Mouse (Mus musculus): ENCODE measurements around the gene Gm21764. TPM values are rescaled to one million over a fixed set of nuclear protein-coding genes. Genes with fewer than 3 reads are reported as not detected.

The Gm21764 gene
- not detected in 4 replicates for total RNA-seq (2023; ENCODE audit: inconsistent age)

DNA sequence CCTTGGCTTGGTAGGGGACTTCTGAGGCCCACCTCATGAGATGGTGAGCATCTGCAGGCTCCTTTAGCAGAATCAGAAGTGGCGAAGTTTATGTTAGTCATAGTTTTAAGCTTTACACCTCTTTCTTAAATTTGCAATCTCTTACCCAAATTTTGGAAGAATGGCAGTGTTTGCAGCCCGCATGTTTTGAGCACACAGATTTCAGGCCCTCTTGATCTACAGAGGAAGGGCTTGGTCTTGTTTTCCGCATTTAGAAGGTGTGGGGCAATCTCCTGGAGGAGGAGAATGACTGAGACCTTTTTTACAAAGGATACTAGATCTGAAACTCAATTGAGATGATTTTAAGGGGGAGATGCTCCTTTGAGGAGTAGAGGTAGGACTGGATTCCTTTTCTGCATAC, at the start of gene Gm21764:
TSS of gene Gm21764 (minus strand) at position 101 of the 400 bp plus-strand sequence.

DNA sequence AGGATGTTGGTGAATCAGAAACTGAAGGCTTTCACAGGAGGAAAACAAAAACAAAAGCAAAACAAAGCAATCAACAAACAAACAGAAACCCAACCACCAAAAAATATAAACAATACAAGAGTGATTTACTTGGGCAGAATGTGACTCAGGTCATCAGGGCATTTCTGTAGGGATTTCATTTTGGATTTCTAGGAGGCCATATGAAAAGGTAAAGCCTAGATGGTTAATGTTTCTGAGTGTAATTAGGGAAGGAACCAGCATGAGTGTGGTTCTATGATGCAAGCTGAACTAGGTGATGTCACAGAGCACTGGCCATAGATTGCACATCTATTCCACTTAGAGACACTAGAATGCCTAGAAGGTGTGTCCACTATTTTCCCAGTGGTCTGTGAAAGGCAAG, 27.2 kb upstream of the Gm21764 start, which contains the start of gene Ssty1:
TSS of gene Ssty1 (plus strand) at position 301 of the 400 bp plus-strand sequence.

Other genes starting within 250 kb of the Gm21764 start
- not detected in 4 replicates for gene Gm21904, start 215.5 kb downstream of the Gm21764 start, total RNA-seq (2023; ENCODE audit: inconsistent age)
- not detected in 4 replicates for gene Gm20772, start 187.1 kb downstream of the Gm21764 start, total RNA-seq (2023; ENCODE audit: inconsistent age)
- not detected in 4 replicates for gene Gm20831, start 187.1 kb downstream of the Gm21764 start, total RNA-seq (2023; ENCODE audit: inconsistent age)
- gene Srsy, start 124.5 kb downstream of the Gm21764 start, total RNA-seq (2023; ENCODE audit: inconsistent age): not detected in 4 replicates
- not detected in 4 replicates for gene Ssty1, start 27.3 kb upstream of the Gm21764 start, total RNA-seq (2023; ENCODE audit: inconsistent age)

All from B cell, adult (primary cell).